Mouse (Mus musculus) Patski (cell line): Measurements from ENCODE around the gene Gmppa. TPM values are rescaled to one million over a fixed set of nuclear protein-coding genes. Genes with fewer than 3 reads are reported as not detected.

ENCODE experiments used
- ATAC-seq: fragments of 100-300 bp; one replicate; pipeline ENCODE4 v1.8.0; 2021
- CTCF ChIA-PET: fragments of 350-600 bp; sonication (Branson Sonifier 250); formaldehyde crosslinking; loops from one replicate; lab custom pipeline; 2022; ENCODE audit warnings: inconsistent platforms; lab: Charles Lee
- POLR2A ChIA-PET: fragments of 350-600 bp; sonication (Branson Sonifier 250); formaldehyde crosslinking; loops from one replicate; lab custom pipeline; 2022; ENCODE audit warnings: antibody characterized with exemption, inconsistent platforms; lab: Charles Lee
- DNase-seq: peaks from one replicate; pipeline ENCODE4 v3.0.0-alpha.2; 2011; ENCODE audit warnings: low read depth, low spot score
- H3K27me3 ChIP-seq: fragments of 371-371 bp; one replicate; pipeline ENCODE4 v1.5.1; 2021
- CTCF ChIP-seq: fragments of 100-300 bp; IDR thresholded peaks from one replicate; pipeline ENCODE4 v1.5.1; 2021
- in situ Hi-C: fragments of 300-500 bp; cut with MboI; formaldehyde crosslinking; loops from 3 replicates; pipeline ENCODE4 v1.11.1; 2018; ENCODE audit warnings: low pct_unique_long_range_greater_than_20kb, mixed read lengths
- polyA plus RNA-seq: library from polyadenylated mRNA; unstranded; gene quantifications from one replicate; pipeline ENCODE4 v1.2.3, GENCODE M21; 2021

Gmppa gene
- polyA plus RNA-seq, 1 experiment from 2014 or later = 76.8 TPM

GRCm38 (mm10) chr1:75422216-75422822, 13.4 kb upstream of the Gmppa start:
- H3K27me3 ChIP-seq = peaks cover 20% of the 10 kb centered on the region
- DNase-seq (no peak), ATAC-seq (no peak)
- no peak for TF ChIP-seq CTCF
- ChIA-PET POLR2A (no interaction called here), CTCF (no interaction called here)
- in situ Hi-C loops = no loop called here

- in situ Hi-C loops = no loop called here
- no peak for TF ChIP-seq CTCF
- peaks cover 20% of the 10 kb centered on the region for H3K27me3 ChIP-seq
- ATAC-seq (no peak), DNase-seq (no peak)
- CTCF ChIA-PET = interaction anchor here (1.1 to 3.9 kb wide), 3 partner anchors 7 to 18 kb away, joined by 3 to 17 read pairs (median 4); no protein-coding TSS in a partner anchor
- POLR2A ChIA-PET = no interaction called here
Observed at GRCm38 (mm10) chr1:75422823-75423471, 12.8 kb upstream of the Gmppa start.

- CTCF ChIA-PET = interaction anchor here (0.9 to 3.9 kb wide), 6 partner anchors 8 to 147 kb away, joined by 3 to 17 read pairs (median 4); partner anchors contain the start of gene Gmppa
- no peak for ATAC-seq
- TF ChIP-seq CTCF = no peak
- in situ Hi-C loops = no loop called here
- DNase-seq = no peak
- H3K27me3 ChIP-seq = peaks cover 20% of the 10 kb centered on the region
- POLR2A ChIA-PET = no interaction called here
Observed at GRCm38 (mm10) chr1:75423780-75424390, 11.8 kb upstream of the Gmppa start.

- ChIA-PET POLR2A (no interaction called here), CTCF (interaction anchor here (0.7 to 3.9 kb wide), 9 partner anchors 11 to 145 kb away, joined by 3 to 17 read pairs (median 4); no protein-coding TSS in a partner anchor)
- in situ Hi-C loops = no loop called here
- peaks cover 20% of the 10 kb centered on the region for H3K27me3 ChIP-seq
- TF ChIP-seq CTCF = no peak
- ATAC-seq (no peak), DNase-seq (no peak)
Observed at GRCm38 (mm10) chr1:75425796-75426471, 9.8 kb upstream of the Gmppa start.

GRCm38 (mm10) chr1:75438782-75439181, 3.1 kb downstream of the Gmppa start:
- DNase-seq = no peak
- POLR2A ChIA-PET = no interaction called here
- TF ChIP-seq CTCF = no peak
- no peaks in the 10 kb centered on the region for H3K27me3 ChIP-seq
- in situ Hi-C loops = no loop called here
- ATAC-seq = no peak
- CTCF ChIA-PET = no interaction called here

GRCm38 (mm10) chr1:75440661-75441060, 4.9 kb downstream of the Gmppa start:
- ATAC-seq (no peak), DNase-seq (no peak)
- in situ Hi-C loops = no loop called here
- POLR2A ChIA-PET = interaction anchor here (1.0 kb wide), 1 partner anchor 96 kb away, joined by 3 read pairs; no protein-coding TSS in a partner anchor
- CTCF ChIA-PET = interaction anchor here (1.4 kb wide), 1 partner anchor 97 kb away, joined by 4 read pairs; no protein-coding TSS in a partner anchor
- H3K27me3 ChIP-seq = no peaks in the 10 kb centered on the region
- no peak for TF ChIP-seq CTCF

GRCm38 (mm10) chr1:75441471-75441996, 5.8 kb downstream of the Gmppa start:
- DNase-seq (no peak), ATAC-seq (no peak)
- no peak for TF ChIP-seq CTCF
- POLR2A ChIA-PET = interaction anchor here (0.6 kb wide), 1 partner anchor 11 kb away, joined by 3 read pairs; no protein-coding TSS in a partner anchor
- CTCF ChIA-PET = interaction anchor here (1.4 to 4.0 kb wide), 2 partner anchors 26 to 98 kb away, joined by 4 to 27 read pairs; no protein-coding TSS in a partner anchor
- no peaks in the 10 kb centered on the region for H3K27me3 ChIP-seq
- in situ Hi-C loops = no loop called here

GRCm38 (mm10) chr1:75442171-75442570, 6.4 kb downstream of the Gmppa start:
- in situ Hi-C loops = no loop called here

GRCm38 (mm10) chr1:75442811-75443210, 7.1 kb downstream of the Gmppa start:
- DNase-seq (no peak), ATAC-seq (no peak)
- no peaks in the 10 kb centered on the region for H3K27me3 ChIP-seq
- CTCF ChIA-PET = interaction anchor here (0.8 to 4.0 kb wide), 5 partner anchors 12 to 100 kb away, joined by 4 to 27 read pairs (median 6); no protein-coding TSS in a partner anchor
- POLR2A ChIA-PET = interaction anchor here (0.8 to 1.5 kb wide), 2 partner anchors 15 to 24 kb away, joined by 4 read pairs; no protein-coding TSS in a partner anchor
- TF ChIP-seq CTCF = no peak
- in situ Hi-C loops = no loop called here

More at GRCm38 (mm10) chr1:75442171-75442570, 6.4 kb downstream of the Gmppa start:
- no peaks in the 10 kb centered on the region for H3K27me3 ChIP-seq
- ChIA-PET CTCF (interaction anchor here (1.1 to 4.0 kb wide), 4 partner anchors 12 to 99 kb away, joined by 4 to 27 read pairs (median 6); no protein-coding TSS in a partner anchor), POLR2A (interaction anchor here (0.8 kb wide), 1 partner anchor 25 kb away, joined by 4 read pairs; no protein-coding TSS in a partner anchor)
- no peak for TF ChIP-seq CTCF
- no peak for ATAC-seq
- no peak for DNase-seq
